Mouse (Mus musculus) ES-E14 (cell line): ENCODE results near the gene Cap2. TPM values are rescaled to one million over a fixed set of nuclear protein-coding genes. Genes with fewer than 3 reads are reported as not detected.
A peak's percentile ranks its signal among the peaks of the same experiment; 100 is the strongest.

Source experiments
- DNase-seq: peaks from one replicate; pipeline ENCODE4 v3.0.0-alpha.2; 2013; ENCODE audit warnings: low read depth, low spot score
- H3K27ac ChIP-seq: 2 replicates; pipeline ENCODE4 v1.5.1; 2012; ENCODE audit warnings: low read depth, mild to moderate bottlenecking, low read length, moderate library complexity, mixed read lengths; ENCODE audit not compliant: poor library complexity, insufficient read depth, severe bottlenecking
- H3K36me3 ChIP-seq: 2 replicates; pipeline ENCODE4 v1.6.1; 2012; ENCODE audit warnings: mild to moderate bottlenecking, low read length, moderate library complexity, mixed read lengths; ENCODE audit not compliant: control insufficient read depth, poor library complexity, insufficient read depth, severe bottlenecking
- H3K4me1 ChIP-seq, 2 experiments: fragments of 150-350 bp in 1 of 2; sonication (generic) in 1 of 2; 2 replicates each; pipeline ENCODE4 v1.6.1; 2012; ENCODE audit warnings: low read length in 2 of 2, mild to moderate bottlenecking in 1 of 2, mixed read lengths in 1 of 2; ENCODE audit not compliant: control insufficient read depth in 2 of 2, insufficient read depth in 2 of 2, poor library complexity in 1 of 2
- H3K4me3 ChIP-seq, 2 experiments: fragments of 150-350 bp in 1 of 2; sonication (generic) in 1 of 2; 2 replicates each; pipeline ENCODE4 v1.5.1; 2012; ENCODE audit warnings: low read length in 2 of 2, low read depth in 1 of 2, mild to moderate bottlenecking in 1 of 2, mixed read lengths in 1 of 2; ENCODE audit not compliant: insufficient read depth in 1 of 2, poor library complexity in 1 of 2, severe bottlenecking in 1 of 2
- H3K9ac ChIP-seq: 2 replicates; pipeline ENCODE4 v1.6.1; 2012; ENCODE audit warnings: low read depth, mild to moderate bottlenecking, low read length, mixed read lengths; ENCODE audit not compliant: poor library complexity, insufficient read depth, severe bottlenecking
- H3K9me3 ChIP-seq: fragments of 150-350 bp; sonication (generic); 2 replicates; pipeline ENCODE4 v1.6.1; 2012; ENCODE audit warnings: low read depth, mild to moderate bottlenecking, low read length; ENCODE audit not compliant: control insufficient read depth, insufficient read depth
- CHD2 ChIP-seq: IDR thresholded peaks from 2 replicates; pipeline ENCODE4 v1.6.1; 2014; ENCODE audit warnings: mild to moderate bottlenecking, low read depth, low read length, inconsistent platforms
- HCFC1 ChIP-seq: IDR thresholded peaks from 2 replicates; pipeline ENCODE4 v1.6.1; 2012; ENCODE audit warnings: low read length, inconsistent platforms, borderline replicate concordance; ENCODE audit not compliant: insufficient read depth
- MAFK ChIP-seq: IDR thresholded peaks from 2 replicates; pipeline ENCODE4 v1.6.1; 2014; ENCODE audit warnings: mild to moderate bottlenecking, low read depth, low read length, inconsistent platforms; ENCODE audit not compliant: insufficient read depth
- ZC3H11A ChIP-seq: IDR thresholded peaks from 2 replicates; pipeline ENCODE4 v1.6.1; 2012; ENCODE audit warnings: low read depth, mild to moderate bottlenecking, inconsistent platforms, low read length, borderline replicate concordance
- ZNF384 ChIP-seq: IDR thresholded peaks from 2 replicates; pipeline ENCODE4 v1.6.1; 2012; ENCODE audit warnings: low read depth, low read length, inconsistent platforms
- in situ Hi-C, 2 experiments: fragments of 600-800 bp; cut with MboI; formaldehyde crosslinking; loops; one replicate each; pipeline ENCODE4 v1.15.1; 2025; ENCODE audit warnings: low sequenced_read_pairs in 2 of 2, inconsistent platforms in 1 of 2; ENCODE audit not compliant: unreplicated experiment in 2 of 2
- total RNA-seq: library from RNA; depleted of rRNA; stranded (reverse); fragments of 300-350 nt; gene quantifications from 2 replicates; pipeline ENCODE4 v1.2.3, GENCODE M21; 2012; rRNA removed

Cap2 gene
- 1.4 and 5.1 TPM in 2 replicates for total RNA-seq

DNA sequence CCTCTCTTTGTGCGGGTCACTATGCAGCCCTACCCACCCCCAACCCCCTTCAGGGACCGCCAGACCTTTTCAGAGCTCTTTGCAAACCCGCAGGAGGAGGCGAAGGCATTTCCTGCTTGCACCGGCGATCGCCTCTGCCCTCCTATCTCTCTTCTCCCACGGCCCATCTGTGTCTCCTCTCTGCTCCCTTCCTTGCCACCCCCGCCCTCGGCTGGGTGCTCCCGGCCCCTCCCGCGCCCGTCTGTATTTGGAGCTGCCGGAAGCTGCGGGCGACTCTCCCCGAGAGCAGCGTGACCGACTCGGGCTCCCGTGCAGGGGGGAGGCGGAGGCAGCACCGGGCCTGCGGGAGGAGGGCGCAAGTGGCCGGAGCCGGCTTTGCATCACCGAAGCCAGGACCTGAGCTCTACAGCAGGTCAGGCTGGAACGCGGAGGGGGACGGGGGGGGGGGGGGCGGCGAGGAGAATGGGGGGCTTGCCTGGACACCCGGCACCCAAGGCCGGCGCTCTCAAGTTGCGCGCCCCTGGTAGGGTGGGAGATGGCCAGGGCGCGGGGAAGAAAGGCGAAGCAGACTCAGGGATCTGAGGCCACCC, at the start of gene Cap2:
Gene Cap2 (plus strand): TSS at position 49 of the 590 bp plus-strand sequence.
- peak within 1 kb of the TSS; percentile 29; the same call in 1 of the 2 replicates for H3K9ac ChIP-seq
- no peak within 1 kb of the TSS for H3K27ac ChIP-seq
- no peaks in the 10 kb centered on the region for H3K4me1 ChIP-seq
- DNase-seq, result no peak
- no peaks in the 10 kb centered on the region for H3K36me3 ChIP-seq
- H3K9me3 ChIP-seq, result no peaks in the 10 kb centered on the region
- no peak for TF ChIP-seq CHD2
- no peak for TF ChIP-seq ZC3H11A
- no peak for TF ChIP-seq HCFC1
- no peak for TF ChIP-seq ZNF384
- TF ChIP-seq MAFK, result no peak
- in situ Hi-C loops, result no loop called here
- peak within 1 kb of the TSS; percentile 57 to 61 for H3K4me3 ChIP-seq

DNA sequence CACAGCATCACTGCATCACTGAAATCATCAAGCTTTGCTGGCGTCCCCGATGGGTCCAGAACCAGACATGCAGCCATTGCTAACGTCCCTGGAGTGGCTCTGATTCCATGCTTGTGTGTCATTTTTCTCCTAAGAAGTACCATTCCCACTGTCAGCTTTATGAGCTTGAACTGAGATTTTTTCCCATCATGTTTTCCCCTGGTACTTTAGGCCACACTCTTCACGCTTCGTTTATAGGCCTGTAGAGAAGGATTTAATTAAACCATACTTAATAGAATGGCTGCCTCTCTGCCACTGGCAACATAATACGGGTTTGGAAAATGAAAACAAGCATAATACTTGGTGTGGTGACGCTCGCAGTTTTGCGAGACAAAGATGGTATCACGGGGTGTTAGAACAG, 42.1 kb upstream of the Cap2 start:
- H3K27ac ChIP-seq, result no peak overlapping the region
- TF ChIP-seq ZNF384 (no peak), ZC3H11A (no peak), HCFC1 (no peak), CHD2 (no peak), MAFK (no peak)
- no peaks in the 10 kb centered on the region for H3K36me3 ChIP-seq
- no peaks in the 10 kb centered on the region for H3K9me3 ChIP-seq
- in situ Hi-C loops, result no loop called here
- no peak for DNase-seq
- H3K4me3 ChIP-seq, result no peak overlapping the region
- H3K9ac ChIP-seq, result no peak overlapping the region
- no peaks in the 10 kb centered on the region for H3K4me1 ChIP-seq

DNA sequence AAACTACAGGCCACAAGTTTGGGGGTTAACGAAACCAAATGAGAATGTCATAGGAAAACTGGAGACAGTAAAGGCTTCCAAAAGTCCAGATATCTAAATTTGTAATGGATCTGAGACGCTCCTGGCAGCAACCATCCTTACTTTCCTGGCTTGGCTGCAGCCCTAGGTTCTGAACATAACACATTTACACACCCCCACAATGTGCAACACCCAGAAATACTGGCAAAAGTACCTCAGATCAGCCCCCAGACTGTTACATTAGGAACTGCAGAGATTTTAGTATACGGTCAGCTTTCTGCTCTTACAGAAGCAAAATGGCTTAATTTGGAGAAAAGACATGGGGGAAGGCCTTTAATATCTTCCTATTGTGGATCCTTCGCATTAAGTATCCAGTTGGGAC, 39.4 kb upstream of the Cap2 start:
- Histone ChIP-seq H3K9ac (no peak overlapping the region), H3K27ac (no peak overlapping the region), H3K36me3 (no peaks in the 10 kb centered on the region), H3K4me3 (no peak overlapping the region), H3K9me3 (no peaks in the 10 kb centered on the region), H3K4me1 (no peaks in the 10 kb centered on the region)
- DNase-seq, result no peak
- TF ChIP-seq ZC3H11A (no peak), HCFC1 (no peak), MAFK (no peak), ZNF384 (no peak), CHD2 (no peak)
- in situ Hi-C loops, result no loop called here

- no peak for DNase-seq
- H3K9me3 ChIP-seq, result no peaks in the 10 kb centered on the region
- H3K27ac ChIP-seq, result no peak overlapping the region
- TF ChIP-seq HCFC1 (no peak), MAFK (no peak), ZC3H11A (no peak), CHD2 (no peak), ZNF384 (no peak)
- no peak overlapping the region for H3K9ac ChIP-seq
- no peaks in the 10 kb centered on the region for H3K36me3 ChIP-seq
- H3K4me3 ChIP-seq, result no peak overlapping the region
- H3K4me1 ChIP-seq, result no peaks in the 10 kb centered on the region
- in situ Hi-C loops, result no loop called here
These were observed 37.9 kb upstream of the Cap2 start for GRCm38 (mm10) chr13:46463764-46464163.
